Mouse (Mus musculus): ENCODE measurements at regions not wholly inside any gene's neighbourhood (a gene's known extent, or its start where the extent isn't known, plus 50 kb on each side); places are given as distances from the start of the nearest gene placed in this dataset.

DNA sequence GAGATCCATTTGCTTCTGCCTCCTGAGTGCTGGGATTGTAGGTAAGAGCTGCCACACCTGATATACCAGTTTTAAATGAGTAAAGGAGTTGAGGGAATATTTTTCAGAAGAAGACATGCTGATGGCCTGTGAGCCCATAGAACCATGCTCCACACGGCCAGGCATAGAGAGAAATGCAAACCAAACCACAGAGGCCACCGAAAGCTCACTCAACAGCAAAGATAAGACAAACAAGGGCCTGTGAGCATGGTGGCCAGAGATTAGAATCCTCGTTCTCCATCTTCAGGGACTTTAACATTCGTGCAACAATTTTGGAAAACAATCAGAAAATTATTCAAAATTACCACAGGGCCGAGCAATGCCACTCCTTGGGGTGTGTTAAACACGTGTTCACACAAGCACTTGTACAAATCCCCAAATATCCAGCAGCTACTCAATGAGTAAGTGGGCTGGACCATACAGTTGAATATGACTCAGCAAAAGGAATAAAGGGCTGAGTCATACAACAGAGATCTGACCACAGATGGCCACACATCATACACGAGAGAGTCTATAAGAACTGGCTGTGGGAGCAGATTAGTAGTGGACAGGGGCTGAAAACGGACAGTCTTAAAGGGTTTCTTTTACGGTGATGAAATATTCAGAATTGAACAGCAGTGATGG lies 147.8 kb upstream of the Dapk1 start:
- no peak overlapping the region for H3K4me3 ChIP-seq (ENCODE audit: low read length)
- no peak overlapping the region for H3K4me2 ChIP-seq (ENCODE audit: low read length)
- H3K9me3 ChIP-seq (ENCODE audit: control insufficient read depth, low read length): no peaks in the 10 kb centered on the region
- H3K36me3 ChIP-seq (ENCODE audit: control insufficient read depth, insufficient read depth, low read length): no peaks in the 10 kb centered on the region
- 93% methylated on average over 9 of the region's 9 CpGs for WGBS
- ATAC-seq: no peak
- H3K27ac ChIP-seq (ENCODE audit: low read depth, low read length): no peak overlapping the region
- no peak overlapping the region for H3K9ac ChIP-seq (ENCODE audit: low read depth, low read length)
- peaks cover 4% of the 10 kb centered on the region; the same call in 1 of the 2 replicates for H3K4me1 ChIP-seq (ENCODE audit: control insufficient read depth, insufficient read depth, low read depth, low read length)
- no peaks in the 10 kb centered on the region for H3K27me3 ChIP-seq (replicated peaks; ENCODE audit: control insufficient read depth, insufficient read depth, low read length)

DNA sequence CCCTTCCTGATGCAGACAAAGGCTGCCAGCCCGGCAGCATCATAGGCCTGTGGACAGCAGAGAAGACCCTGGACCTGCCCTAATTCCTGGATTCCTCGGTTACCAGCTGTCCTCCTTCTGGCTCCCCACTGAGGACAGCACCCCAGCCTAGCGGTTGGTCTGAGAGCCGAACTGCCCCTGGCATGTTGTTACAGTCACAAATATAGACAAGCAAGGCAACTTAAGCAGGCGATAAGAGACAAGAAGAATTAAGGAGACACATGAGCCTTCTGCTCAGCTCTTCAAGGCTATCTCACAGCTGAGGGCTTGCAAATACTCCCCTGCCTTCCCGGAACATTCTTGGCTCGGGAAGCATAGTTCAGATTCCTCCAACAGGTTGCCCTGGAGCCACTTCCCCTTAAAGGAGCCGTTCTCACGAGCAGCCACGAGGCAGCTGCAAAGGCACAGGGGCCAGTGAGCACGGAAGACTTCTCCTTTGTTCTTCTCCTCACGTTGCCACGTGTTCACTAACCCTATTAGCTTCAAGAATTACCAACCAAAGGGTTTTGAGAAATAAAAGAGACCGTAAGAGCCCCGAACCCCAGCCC lies 146.6 kb upstream of the Dapk1 start:
- WGBS: 23% methylated on average over 15 of the region's 15 CpGs
- peak; percentile 58; the same call in 1 of the 2 replicates for ATAC-seq

DNA sequence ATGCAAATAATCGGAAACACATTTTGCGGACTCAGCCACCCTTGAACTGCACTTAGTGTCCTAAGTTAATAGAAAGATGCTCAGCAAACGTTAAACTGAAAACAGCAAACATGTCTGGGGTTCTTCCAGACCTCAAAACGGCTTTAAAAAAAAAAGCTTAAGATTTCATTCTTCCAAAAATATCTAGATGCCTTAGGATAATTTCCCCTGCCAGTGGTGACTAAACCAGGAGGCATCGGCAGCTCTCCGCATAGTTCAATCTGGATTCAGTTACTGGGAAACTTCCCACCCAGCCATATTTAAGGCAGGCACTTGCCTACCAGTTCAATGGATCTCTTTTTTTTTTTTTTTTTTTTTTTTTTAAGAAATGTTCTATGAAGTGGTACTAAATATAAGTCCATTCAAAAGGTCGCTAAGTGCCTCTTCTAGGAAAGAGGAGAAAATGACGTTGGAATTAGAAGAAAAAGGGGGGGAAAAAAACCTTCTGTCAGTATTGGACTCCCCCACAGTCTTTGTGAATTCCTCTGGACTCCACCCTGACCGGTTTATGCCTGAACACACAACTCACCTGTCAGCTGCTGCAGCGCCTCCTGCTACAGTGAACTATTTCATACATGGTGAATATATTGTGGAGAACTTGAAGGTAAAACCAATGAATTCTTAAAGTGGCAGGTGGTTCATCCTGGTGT lies 145.7 kb upstream of the Dapk1 start:
- no peak for ATAC-seq
- no peak overlapping the region for H3K27ac ChIP-seq (ENCODE audit: low read depth, low read length)
- whole genome bisulfite sequencing: 77% methylated on average over 10 of the region's 10 CpGs
- H3K9me3 ChIP-seq (ENCODE audit: control insufficient read depth, low read length): no peaks in the 10 kb centered on the region
- peaks cover 4% of the 10 kb centered on the region; the same call in 1 of the 2 replicates for H3K4me1 ChIP-seq (ENCODE audit: control insufficient read depth, insufficient read depth, low read depth, low read length)
- no peak overlapping the region for H3K4me2 ChIP-seq (ENCODE audit: low read length)
- no peaks in the 10 kb centered on the region for H3K36me3 ChIP-seq (ENCODE audit: control insufficient read depth, insufficient read depth, low read length)
- no peak overlapping the region for H3K9ac ChIP-seq (ENCODE audit: low read depth, low read length)
- H3K4me3 ChIP-seq (ENCODE audit: low read length): no peak overlapping the region
- H3K27me3 ChIP-seq (replicated peaks; ENCODE audit: control insufficient read depth, insufficient read depth, low read length): no peaks in the 10 kb centered on the region

More for the DNA sequence above, 146.6 kb upstream of the Dapk1 start:
- H3K27ac ChIP-seq (ENCODE audit: low read depth, low read length): peak overlapping the region; percentile 34
- no peak overlapping the region; the same call in 1 of the 2 replicates for H3K9ac ChIP-seq (ENCODE audit: low read depth, low read length)
- no peak overlapping the region for H3K4me3 ChIP-seq (ENCODE audit: low read length)
- peaks cover 4% of the 10 kb centered on the region; the same call in 1 of the 2 replicates for H3K4me1 ChIP-seq (ENCODE audit: control insufficient read depth, insufficient read depth, low read depth, low read length)
- H3K9me3 ChIP-seq (ENCODE audit: control insufficient read depth, low read length): no peaks in the 10 kb centered on the region
- peak overlapping the region; percentile 19; the same call in 1 of the 2 replicates for H3K4me2 ChIP-seq (ENCODE audit: low read length)
- H3K36me3 ChIP-seq (ENCODE audit: control insufficient read depth, insufficient read depth, low read length): no peaks in the 10 kb centered on the region
- no peaks in the 10 kb centered on the region for H3K27me3 ChIP-seq (replicated peaks; ENCODE audit: control insufficient read depth, insufficient read depth, low read length)

DNA sequence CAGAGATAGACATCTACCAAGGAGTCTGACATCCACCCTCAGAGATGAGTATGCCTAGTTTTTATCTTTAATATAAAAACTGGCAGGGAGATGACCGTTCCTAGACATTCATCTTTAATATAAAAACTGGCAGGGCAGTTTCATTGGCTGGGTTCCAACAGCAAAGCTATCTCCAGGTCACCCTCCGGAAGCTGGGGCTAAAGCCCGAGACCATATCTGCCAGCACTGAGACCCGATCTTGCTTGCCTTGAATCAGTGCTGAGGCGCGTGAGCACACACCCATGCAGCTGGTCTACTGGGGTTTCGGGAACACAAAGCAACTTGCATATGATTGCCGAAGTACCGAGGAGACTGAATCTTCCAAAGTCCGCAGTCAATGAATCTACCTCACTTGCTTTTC lies 144.5 kb upstream of the Dapk1 start:
- ATAC-seq: no peak
- 92% methylated on average over 10 of the region's 10 CpGs for WGBS

DNA sequence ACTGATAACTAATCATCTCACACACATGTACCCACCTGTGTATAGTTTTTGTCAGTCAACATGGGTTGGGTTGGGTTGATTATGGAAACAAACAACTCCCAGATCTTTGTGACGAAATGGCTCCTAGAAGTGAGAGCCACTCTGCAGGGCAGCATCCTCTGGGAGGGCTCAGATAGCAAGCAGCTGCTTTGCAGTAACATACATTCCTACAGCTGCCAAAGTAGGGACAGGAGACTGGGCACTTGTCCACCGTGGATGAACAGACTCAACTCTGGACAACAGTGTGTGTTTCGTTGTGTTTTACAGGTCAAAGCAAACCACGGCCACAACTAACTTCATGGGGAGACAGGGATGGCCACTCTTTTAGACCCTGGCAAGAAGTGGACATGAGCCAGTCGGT lies 142.7 kb upstream of the Dapk1 start:
- WGBS: 88% methylated on average over 5 of the region's 5 CpGs
- H3K36me3 ChIP-seq (ENCODE audit: control insufficient read depth, insufficient read depth, low read length): no peaks in the 10 kb centered on the region

More for the DNA sequence above, 144.5 kb upstream of the Dapk1 start:
- H3K27me3 ChIP-seq (replicated peaks; ENCODE audit: control insufficient read depth, insufficient read depth, low read length): no peaks in the 10 kb centered on the region
- no peak overlapping the region for H3K4me3 ChIP-seq (ENCODE audit: low read length)
- H3K27ac ChIP-seq (ENCODE audit: low read depth, low read length): no peak overlapping the region
- H3K9me3 ChIP-seq (ENCODE audit: control insufficient read depth, low read length): no peaks in the 10 kb centered on the region
- no peak overlapping the region for H3K9ac ChIP-seq (ENCODE audit: low read depth, low read length)
- H3K36me3 ChIP-seq (ENCODE audit: control insufficient read depth, insufficient read depth, low read length): no peaks in the 10 kb centered on the region
- H3K4me1 ChIP-seq (ENCODE audit: control insufficient read depth, insufficient read depth, low read depth, low read length): peaks cover 4% of the 10 kb centered on the region; the same call in 1 of the 2 replicates
- H3K4me2 ChIP-seq (ENCODE audit: low read length): no peak overlapping the region

DNA sequence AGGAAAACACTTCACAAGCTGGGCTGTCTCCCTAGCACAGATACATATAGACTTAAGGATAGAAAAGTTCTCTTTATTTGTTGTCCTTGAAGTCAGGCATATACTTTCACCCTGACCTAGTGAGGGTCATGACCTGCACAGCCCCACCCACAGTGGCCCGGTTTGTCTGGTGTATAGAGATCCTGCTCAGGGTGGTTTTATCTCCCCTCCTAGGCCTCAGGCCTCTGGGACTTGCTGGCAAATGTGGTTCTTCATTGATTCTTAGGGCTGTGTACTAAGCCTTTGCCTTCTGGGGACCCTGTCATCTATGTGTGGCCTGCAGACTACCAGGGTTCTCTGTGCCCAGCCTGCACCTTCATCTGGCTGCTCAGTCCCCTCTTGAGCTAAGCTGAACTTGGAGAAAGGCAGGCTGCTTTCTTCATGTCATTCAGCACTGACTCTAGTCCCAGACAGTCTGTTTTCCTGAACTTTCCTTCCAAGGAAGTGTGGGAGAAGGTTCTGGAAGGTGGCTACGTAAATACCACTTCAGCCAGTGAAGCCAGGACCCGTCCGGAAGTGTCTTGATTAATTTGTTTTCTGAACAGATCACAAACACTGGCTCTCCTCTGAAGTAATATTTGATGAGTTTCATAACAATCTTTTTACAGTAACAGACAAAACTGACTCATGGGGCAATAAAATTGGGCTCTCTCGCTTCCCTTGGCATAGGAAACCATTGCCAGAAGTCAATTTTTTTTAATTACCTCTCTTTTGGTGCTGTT lies 135.0 kb upstream of the Dapk1 start:
- Histone ChIP-seq H3K9ac (ENCODE audit: low read depth, low read length) (no peak overlapping the region), H3K27me3 (replicated peaks; ENCODE audit: control insufficient read depth, insufficient read depth, low read length) (no peaks in the 10 kb centered on the region; the same call in 1 of the 2 replicates), H3K9me3 (ENCODE audit: control insufficient read depth, low read length) (no peaks in the 10 kb centered on the region), H3K4me1 (ENCODE audit: control insufficient read depth, insufficient read depth, low read depth, low read length) (0 out of 2 replicates have a peak, but pooled peaks cover 3% of the 10 kb centered on the region), H3K36me3 (ENCODE audit: control insufficient read depth, insufficient read depth, low read length) (no peaks in the 10 kb centered on the region), H3K4me3 (ENCODE audit: low read length) (no peak overlapping the region), H3K27ac (ENCODE audit: low read depth, low read length) (no peak overlapping the region), H3K4me2 (ENCODE audit: low read length) (no peak overlapping the region)
- WGBS: 90% methylated on average over 5 of the region's 5 CpGs
- ATAC-seq: no peak

More for the DNA sequence above, 142.7 kb upstream of the Dapk1 start:
- Histone ChIP-seq H3K9ac (ENCODE audit: low read depth, low read length) (no peak overlapping the region), H3K4me3 (ENCODE audit: low read length) (no peak overlapping the region), H3K27me3 (replicated peaks; ENCODE audit: control insufficient read depth, insufficient read depth, low read length) (no peaks in the 10 kb centered on the region), H3K4me2 (ENCODE audit: low read length) (no peak overlapping the region), H3K9me3 (ENCODE audit: control insufficient read depth, low read length) (no peaks in the 10 kb centered on the region), H3K4me1 (ENCODE audit: control insufficient read depth, insufficient read depth, low read depth, low read length) (peaks cover 4% of the 10 kb centered on the region; the same call in 1 of the 2 replicates), H3K27ac (ENCODE audit: low read depth, low read length) (no peak overlapping the region)
- no peak for ATAC-seq

DNA sequence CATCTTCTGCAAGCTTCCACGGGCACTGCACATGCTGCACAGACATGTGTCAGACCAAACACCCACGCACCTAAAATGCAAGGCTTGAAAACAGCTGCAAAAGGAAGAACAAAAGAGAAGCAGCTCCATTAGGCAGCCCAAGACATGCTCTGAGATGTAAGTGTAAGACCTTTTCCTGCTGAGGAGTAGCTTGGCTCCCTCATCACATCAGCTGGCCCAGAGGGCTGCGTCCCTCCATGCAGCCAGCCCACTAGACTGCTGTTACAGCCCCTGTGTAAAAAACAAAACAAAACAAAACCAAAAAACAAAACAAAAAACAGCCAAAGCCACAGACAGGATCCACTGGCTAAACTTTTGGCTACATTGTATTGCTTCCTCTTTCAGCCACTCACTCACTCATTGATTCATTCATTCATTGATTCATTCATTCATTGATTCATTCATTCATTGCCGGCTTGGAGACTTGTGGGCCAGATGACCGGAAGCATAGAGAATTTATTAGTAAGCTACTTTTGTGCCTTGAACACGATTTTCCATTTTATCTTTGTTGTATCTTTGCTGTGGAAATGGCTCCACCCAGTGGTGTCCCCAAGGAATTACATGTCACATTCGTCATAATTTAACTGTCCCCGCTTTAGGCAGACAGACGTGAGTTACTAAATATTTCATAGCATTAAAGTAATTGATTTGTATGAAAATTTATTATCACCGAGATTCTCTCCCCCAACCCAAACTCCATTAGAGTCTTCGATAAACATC lies 133.7 kb upstream of the Dapk1 start:
- no peak overlapping the region for H3K27ac ChIP-seq (ENCODE audit: low read depth, low read length)
- no peaks in the 10 kb centered on the region for H3K9me3 ChIP-seq (ENCODE audit: control insufficient read depth, low read length)
- H3K27me3 ChIP-seq (replicated peaks; ENCODE audit: control insufficient read depth, insufficient read depth, low read length): no peaks in the 10 kb centered on the region; the same call in 1 of the 2 replicates
- H3K4me1 ChIP-seq (ENCODE audit: control insufficient read depth, insufficient read depth, low read depth, low read length): 0 out of 2 replicates have a peak, but pooled peaks cover 3% of the 10 kb centered on the region
- no peaks in the 10 kb centered on the region for H3K36me3 ChIP-seq (ENCODE audit: control insufficient read depth, insufficient read depth, low read length)
- ATAC-seq: no peak; the same call in 1 of the 2 replicates
- H3K9ac ChIP-seq (ENCODE audit: low read depth, low read length): no peak overlapping the region
- H3K4me2 ChIP-seq (ENCODE audit: low read length): no peak overlapping the region
- H3K4me3 ChIP-seq (ENCODE audit: low read length): no peak overlapping the region
- WGBS: 15% methylated on average over 11 of the region's 11 CpGs
